Mouse (Mus musculus) ES-Bruce4 (cell line): ENCODE data around the gene Adora2a.

Experiments
- CTCF ChIP-seq: IDR thresholded peaks from one replicate; pipeline ENCODE4 v1.8.1; 2011; ENCODE audit warnings: low read depth, low read length
- EP300 ChIP-seq: IDR thresholded peaks from 2 replicates; pipeline ENCODE4 v1.6.1; 2011; ENCODE audit warnings: low read depth, low read length; ENCODE audit not compliant: insufficient read depth
- POLR2A ChIP-seq: IDR thresholded peaks from one replicate; pipeline ENCODE4 v1.8.1; 2011; ENCODE audit warnings: low read length; ENCODE audit not compliant: insufficient read depth

DNA sequence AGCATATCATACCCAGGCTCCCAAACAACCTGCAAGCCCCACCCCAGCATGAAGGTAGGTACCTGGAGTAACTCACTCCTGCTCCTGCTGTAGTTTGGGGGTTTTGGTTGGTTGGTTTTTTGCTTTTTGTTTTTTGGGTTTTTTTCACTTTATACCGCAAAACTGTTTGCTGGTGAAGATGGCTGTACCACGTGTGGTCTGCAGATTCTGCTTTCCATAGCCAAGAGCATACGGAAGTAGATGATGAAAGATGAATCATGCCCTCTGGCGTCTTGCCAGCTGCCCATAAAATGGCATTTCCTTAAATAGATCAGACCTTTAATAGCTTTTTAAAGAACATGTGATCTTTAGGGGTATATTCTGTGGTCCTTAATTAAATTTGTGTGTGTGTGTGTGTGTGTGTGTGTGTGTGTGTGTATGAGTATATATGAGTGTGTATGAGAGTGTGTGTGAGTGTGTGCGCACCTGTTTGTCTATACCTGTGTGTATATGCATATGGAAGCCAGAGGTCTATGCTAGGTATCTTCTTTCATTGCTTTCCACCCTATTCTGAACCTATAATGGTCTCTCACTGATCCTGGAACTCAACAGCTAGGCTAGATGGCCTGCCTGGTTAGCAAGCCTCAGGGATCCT, 16.8 kb upstream of the Adora2a start:
- no peak for TF ChIP-seq EP300
- no peak for TF ChIP-seq CTCF
- no peak for TF ChIP-seq POLR2A
